Mouse (Mus musculus) C2C12 (cell line): ENCODE results near the gene Ccdc54. TPM values are rescaled to one million over a fixed set of nuclear protein-coding genes. Genes with fewer than 3 reads are reported as not detected.
A peak's percentile ranks its signal among the peaks of the same experiment; 100 is the strongest.

Experiments
- H3K27me3 ChIP-seq: one replicate; pipeline ENCODE4 v1.6.1; 2011; ENCODE audit not compliant: control insufficient read depth, insufficient read depth, insufficient read length
- H3K36me3 ChIP-seq: one replicate; pipeline ENCODE4 v1.6.1; 2011; ENCODE audit not compliant: control insufficient read depth, insufficient read depth
- H3K4me3 ChIP-seq: one replicate; pipeline ENCODE4 v1.5.1; 2011; ENCODE audit warnings: mild to moderate bottlenecking, control low read depth; ENCODE audit not compliant: poor library complexity, insufficient read depth, severe bottlenecking
- H3K79me2 ChIP-seq: one replicate; pipeline ENCODE4 v1.6.1; 2011; ENCODE audit not compliant: control insufficient read depth, insufficient read depth
- H3K79me3 ChIP-seq: one replicate; pipeline ENCODE4 v1.6.1; 2011; ENCODE audit warnings: low read depth, control low read depth
- H3ac ChIP-seq: one replicate; pipeline ENCODE3; 2011; ENCODE audit warnings: low read depth; ENCODE audit not compliant: control insufficient read depth, insufficient read length
- CEBPB ChIP-seq: IDR thresholded peaks from one replicate; pipeline ENCODE4 v1.6.1; 2011; ENCODE audit warnings: low read depth, mild to moderate bottlenecking, control low read depth, moderate library complexity
- CTCF ChIP-seq: IDR thresholded peaks from one replicate; pipeline ENCODE4 v1.5.1; 2011; ENCODE audit not compliant: control insufficient read depth, insufficient read depth, insufficient read length
- FOSL1 ChIP-seq: IDR thresholded peaks from one replicate; pipeline ENCODE4 v1.8.0; 2011; ENCODE audit warnings: mild to moderate bottlenecking, low read length; ENCODE audit not compliant: poor library complexity, insufficient read depth, severe bottlenecking
- MAX ChIP-seq: IDR thresholded peaks from one replicate; pipeline ENCODE4 v1.6.1; 2011; ENCODE audit warnings: mild to moderate bottlenecking, control low read depth
- MYOD1 ChIP-seq: IDR thresholded peaks from one replicate; pipeline ENCODE4 v1.6.1; 2011; ENCODE audit warnings: low read depth; ENCODE audit not compliant: control insufficient read depth, insufficient read length
- MYOG ChIP-seq: IDR thresholded peaks from one replicate; pipeline ENCODE4 v1.6.1; 2011; ENCODE audit not compliant: control insufficient read depth, insufficient read length; ENCODE audit errors: extremely low read depth
- USF1 ChIP-seq: IDR thresholded peaks from one replicate; pipeline ENCODE4 v1.6.1; 2011; ENCODE audit warnings: low read depth, mild to moderate bottlenecking, control low read depth, moderate library complexity
- polyA plus RNA-seq: library from polyadenylated mRNA; unstranded; fragments of >200 nt; fragmentation: generic; extraction: Trizol; gene quantifications from one replicate; pipeline ENCODE4 v1.2.1, GENCODE M21; 2012; ENCODE audit warnings: missing spikeins

Ccdc54 gene
- polyA plus RNA-seq, 1 experiment: not detected

DNA sequence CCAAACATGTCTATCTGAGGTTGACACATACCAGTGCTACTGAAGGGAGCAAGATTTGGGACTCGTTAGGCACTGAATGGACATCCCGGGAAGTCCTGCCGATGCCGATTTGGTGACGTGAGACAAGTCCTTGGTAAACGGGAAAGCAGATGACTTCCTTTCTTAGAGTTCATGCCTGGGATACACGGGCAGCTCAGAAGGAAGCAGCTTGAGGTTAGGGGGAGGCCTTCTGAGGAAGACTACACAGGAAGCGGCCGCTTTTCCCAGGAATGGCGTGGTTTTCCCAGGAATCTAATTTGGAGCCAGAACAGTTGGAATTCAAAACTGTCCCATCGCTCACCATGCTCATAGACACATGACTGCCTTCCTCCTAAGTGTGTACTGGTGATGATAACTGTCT, 2.4 kb upstream of the Ccdc54 start:
- TF ChIP-seq FOSL1 (no peak), MYOD1 (no peak), CTCF (no peak), MAX (no peak), MYOG (no peak), USF1 (no peak), CEBPB (no peak)
- Histone ChIP-seq H3K27me3 (no peaks in the 10 kb centered on the region), H3K79me3 (no peaks in the 10 kb centered on the region), H3K79me2 (no peaks in the 10 kb centered on the region), H3K36me3 (no peaks in the 10 kb centered on the region), H3ac (no peak overlapping the region), H3K4me3 (no peak overlapping the region)

DNA sequence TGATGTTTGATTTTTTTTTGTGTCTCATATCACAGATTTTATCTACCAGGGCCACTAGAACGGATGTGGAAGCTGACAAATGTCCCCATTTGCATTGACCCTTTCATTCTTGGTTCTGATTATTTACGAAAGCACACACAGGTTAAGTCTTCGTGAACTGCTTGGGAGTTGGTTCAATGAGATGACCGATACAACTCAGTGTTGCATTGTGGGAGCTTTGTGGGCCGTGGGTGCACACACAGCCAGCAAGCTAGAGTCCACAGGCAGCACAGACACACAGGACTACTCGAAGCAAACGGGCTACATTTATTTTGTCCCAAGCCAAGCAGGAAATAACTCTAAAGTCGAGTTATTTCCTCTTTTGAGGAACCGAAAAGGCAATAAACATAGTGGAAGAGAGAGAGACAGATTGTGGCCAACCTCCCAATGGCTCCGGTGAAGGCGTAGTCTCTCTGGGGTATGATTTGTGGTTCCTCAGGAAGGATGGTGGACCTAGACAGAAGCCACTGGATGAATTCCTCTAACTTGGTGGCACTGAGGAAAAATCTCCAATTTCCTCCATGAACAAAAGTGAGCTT, 1.3 kb downstream of the Ccdc54 start:
- TF ChIP-seq CTCF (no peak), MYOD1 (no peak), CEBPB (no peak), MYOG (no peak), FOSL1 (no peak), USF1 (no peak), MAX (no peak)
- H3K79me3 ChIP-seq: no peaks in the 10 kb centered on the region

DNA sequence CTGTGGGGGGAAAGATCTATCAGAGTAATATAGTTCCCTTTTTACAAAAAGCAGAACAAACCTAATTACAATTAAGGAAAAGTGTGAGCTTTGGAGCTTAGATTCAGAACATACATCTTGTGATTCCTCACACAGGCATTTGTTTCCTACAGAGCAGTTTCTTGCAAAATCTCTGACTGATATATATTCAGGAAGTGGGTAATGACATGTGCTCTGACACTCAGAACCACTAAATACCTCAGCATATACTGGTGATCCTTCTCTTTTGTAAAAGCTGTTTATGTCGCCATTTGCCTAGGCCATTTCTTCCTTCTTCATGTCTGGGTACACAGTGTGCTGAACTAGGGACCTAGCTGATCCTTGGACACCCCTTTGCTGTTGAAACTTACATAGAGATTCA, 2.8 kb downstream of the Ccdc54 start:
- no peak for TF ChIP-seq MAX
- no peak for TF ChIP-seq FOSL1
- TF ChIP-seq CEBPB: peak; percentile 16
- TF ChIP-seq MYOD1: no peak
- no peak for TF ChIP-seq USF1
- TF ChIP-seq MYOG: no peak
- TF ChIP-seq CTCF: no peak
- Histone ChIP-seq H3K36me3 (no peaks in the 10 kb centered on the region), H3ac (no peak overlapping the region), H3K4me3 (no peak overlapping the region), H3K27me3 (no peaks in the 10 kb centered on the region), H3K79me2 (no peaks in the 10 kb centered on the region), H3K79me3 (no peaks in the 10 kb centered on the region)

More for the DNA sequence above, 1.3 kb downstream of the Ccdc54 start:
- Histone ChIP-seq H3K27me3 (no peaks in the 10 kb centered on the region), H3K79me2 (no peaks in the 10 kb centered on the region), H3ac (no peak overlapping the region), H3K36me3 (no peaks in the 10 kb centered on the region), H3K4me3 (no peak overlapping the region)

DNA sequence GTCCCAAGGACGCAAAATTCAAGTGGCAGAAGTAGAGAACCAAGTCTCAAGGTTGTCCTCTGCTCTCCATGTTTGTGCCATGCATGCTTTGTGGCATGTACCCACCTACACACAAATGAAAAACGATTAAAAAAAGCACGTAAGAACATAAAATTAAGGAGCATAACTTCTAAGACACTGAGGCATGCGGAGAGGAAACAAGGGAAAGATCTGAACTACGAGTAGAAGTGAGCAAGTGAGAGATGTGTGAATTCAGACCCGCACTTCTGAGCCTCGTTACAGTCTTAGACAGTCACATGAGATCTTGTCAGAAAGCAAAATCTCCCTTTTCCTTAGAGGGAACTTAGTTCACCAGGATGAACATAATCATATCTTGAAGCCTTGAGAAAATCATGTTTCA, 3.8 kb downstream of the Ccdc54 start:
- no peak for TF ChIP-seq MYOG
- no peak for TF ChIP-seq USF1
- no peak for TF ChIP-seq MYOD1
- no peak for TF ChIP-seq FOSL1
- Histone ChIP-seq H3K79me3 (no peaks in the 10 kb centered on the region), H3K4me3 (no peak overlapping the region), H3K79me2 (no peaks in the 10 kb centered on the region), H3ac (no peak overlapping the region), H3K27me3 (no peaks in the 10 kb centered on the region), H3K36me3 (no peaks in the 10 kb centered on the region)

DNA sequence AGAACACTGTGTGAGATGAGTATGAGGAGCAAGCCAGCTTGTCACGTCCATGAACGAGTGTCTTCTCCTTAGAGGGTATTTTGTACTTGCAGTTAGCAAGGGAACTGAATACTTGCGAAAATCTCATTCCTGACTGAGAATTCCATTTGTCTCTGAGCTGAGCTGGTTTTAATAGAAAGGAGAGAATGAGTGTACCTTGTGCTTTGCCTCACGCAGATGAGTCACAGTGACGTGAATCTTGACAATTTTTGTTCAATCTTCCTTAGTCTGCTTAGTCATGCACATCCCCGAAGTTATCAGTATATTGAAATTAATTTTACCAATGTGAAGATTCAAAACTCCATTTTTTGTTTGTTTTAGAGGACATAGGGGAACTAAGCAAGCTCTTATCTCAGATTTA, 12.6 kb downstream of the Ccdc54 start:
- no peaks in the 10 kb centered on the region for H3K36me3 ChIP-seq
- TF ChIP-seq FOSL1: peak; percentile 65
- TF ChIP-seq CTCF: no peak

DNA sequence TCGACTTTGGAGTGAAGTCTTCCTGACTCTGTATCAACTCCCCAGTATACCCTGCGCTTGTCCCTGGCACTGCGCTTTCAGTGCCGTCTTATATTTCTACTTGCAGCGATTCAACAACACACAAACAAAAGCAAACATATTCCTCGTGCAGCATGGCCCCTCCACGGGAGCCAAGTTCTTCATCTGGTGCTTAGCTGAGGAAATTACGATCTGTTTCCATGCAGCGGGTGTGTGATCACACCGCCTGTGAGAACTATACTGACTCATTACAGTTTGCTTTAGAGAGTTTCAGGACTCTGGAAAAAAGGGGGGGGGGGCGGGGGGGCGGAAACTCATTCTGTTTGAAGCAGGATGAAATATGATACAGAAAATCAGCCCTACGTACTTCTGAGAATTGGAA, 18.4 kb downstream of the Ccdc54 start:
- peaks cover 4% of the 10 kb centered on the region for H3K79me3 ChIP-seq
- H3ac ChIP-seq: no peak overlapping the region
- no peaks in the 10 kb centered on the region for H3K27me3 ChIP-seq
- no peak overlapping the region for H3K4me3 ChIP-seq
- no peaks in the 10 kb centered on the region for H3K36me3 ChIP-seq
- peaks cover 23% of the 10 kb centered on the region for H3K79me2 ChIP-seq
- TF ChIP-seq FOSL1: no peak
- TF ChIP-seq MAX: no peak
- no peak for TF ChIP-seq USF1
- no peak for TF ChIP-seq CEBPB
- no peak for TF ChIP-seq CTCF
- TF ChIP-seq MYOG: no peak
- TF ChIP-seq MYOD1: no peak

More for the DNA sequence above, 12.6 kb downstream of the Ccdc54 start:
- no peaks in the 10 kb centered on the region for H3K27me3 ChIP-seq
- H3K79me2 ChIP-seq: peaks cover 24% of the 10 kb centered on the region
- H3K79me3 ChIP-seq: peaks cover 4% of the 10 kb centered on the region
- no peak overlapping the region for H3ac ChIP-seq
- peak overlapping the region; percentile 16 for H3K4me3 ChIP-seq
